Mouse (Mus musculus) lung, adult 2 months (tissue): ENCODE data around the gene Fkbp1b.

Source experiments
- CTCF ChIP-seq: fragments of 200-500 bp; IDR thresholded peaks from 2 replicates; pipeline ENCODE4 v1.5.1; 2011; ENCODE audit warnings: mild to moderate bottlenecking, low read length, control low read depth; ENCODE audit not compliant: insufficient read depth
- POLR2A ChIP-seq: fragments of 200-500 bp; IDR thresholded peaks from 2 replicates; pipeline ENCODE4 v1.6.1; 2011; ENCODE audit warnings: low read depth, mild to moderate bottlenecking, control low read depth, low read length, borderline replicate concordance; ENCODE audit errors: extremely low read depth

GRCm38 (mm10) chr12:4872273-4872672, 30.9 kb upstream of the Fkbp1b start:
- no peak for TF ChIP-seq CTCF
- no peak for TF ChIP-seq POLR2A
